Mouse (Mus musculus): ENCODE measurements around the gene Hibadh.

Hibadh gene

GRCm38 (mm10) chr6:52567327-52568299 is 72.6 kb downstream of the Hibadh start:
- DNase-seq: no peak

GRCm38 (mm10) chr6:52565210-52565609 is 75.0 kb downstream of the Hibadh start:
- DNase-seq: no peak

- no peak for DNase-seq
Observed at GRCm38 (mm10) chr6:52562994-52563393, 77.2 kb downstream of the Hibadh start.

- DNase-seq: no peak
Observed at GRCm38 (mm10) chr6:52559041-52559440, 81.1 kb downstream of the Hibadh start.

GRCm38 (mm10) chr6:52544376-52544775 is 95.8 kb downstream of the Hibadh start:
- no peak for DNase-seq

- no peak for DNase-seq
Observed at GRCm38 (mm10) chr6:52542464-52542863, 97.7 kb downstream of the Hibadh start.

GRCm38 (mm10) chr6:52539911-52540310 is 100.3 kb downstream of the Hibadh start:
- no peak for DNase-seq

GRCm38 (mm10) chr6:52535072-52535704 is 105.0 kb downstream of the Hibadh start:
- no peak for DNase-seq

GRCm38 (mm10) chr6:52532144-52532492 is 108.1 kb downstream of the Hibadh start:
- DNase-seq: no peak

- DNase-seq: no peak
Observed at GRCm38 (mm10) chr6:52531366-52532143, 108.6 kb downstream of the Hibadh start.

- no peak for DNase-seq
Observed at GRCm38 (mm10) chr6:52530861-52531260, 109.3 kb downstream of the Hibadh start.

- DNase-seq: no peak
Observed at GRCm38 (mm10) chr6:52524226-52524625, 116.0 kb downstream of the Hibadh start.

GRCm38 (mm10) chr6:52518704-52519103 is 121.5 kb downstream of the Hibadh start:
- DNase-seq: no peak

- no peak for DNase-seq
Observed at GRCm38 (mm10) chr6:52517272-52517671, 122.9 kb downstream of the Hibadh start.

- no peak for DNase-seq
Observed at GRCm38 (mm10) chr6:52513876-52514405, 126.2 kb downstream of the Hibadh start.

GRCm38 (mm10) chr6:52508789-52509188 is 131.4 kb downstream of the Hibadh start:
- no peak for DNase-seq

- no peak for DNase-seq
Observed at GRCm38 (mm10) chr6:52507946-52508345, 132.2 kb downstream of the Hibadh start.

GRCm38 (mm10) chr6:52507171-52507570 is 133.0 kb downstream of the Hibadh start:
- no peak for DNase-seq

- no peak for DNase-seq
Observed at GRCm38 (mm10) chr6:52505777-52506755, 134.1 kb downstream of the Hibadh start.

GRCm38 (mm10) chr6:52504676-52505460 is 135.3 kb downstream of the Hibadh start:
- DNase-seq: peak; percentile 22 to 42

GRCm38 (mm10) chr6:52502986-52503385 is 137.2 kb downstream of the Hibadh start:
- no peak for DNase-seq
